Mouse (Mus musculus): ENCODE results near the gene Fgfr2. TPM values are rescaled to one million over a fixed set of nuclear protein-coding genes. Genes with fewer than 3 reads are reported as not detected.

Gene Fgfr2
- total RNA-seq, 2 experiments from 2014 or later: 1.5 to 1.7 TPM

DNA sequence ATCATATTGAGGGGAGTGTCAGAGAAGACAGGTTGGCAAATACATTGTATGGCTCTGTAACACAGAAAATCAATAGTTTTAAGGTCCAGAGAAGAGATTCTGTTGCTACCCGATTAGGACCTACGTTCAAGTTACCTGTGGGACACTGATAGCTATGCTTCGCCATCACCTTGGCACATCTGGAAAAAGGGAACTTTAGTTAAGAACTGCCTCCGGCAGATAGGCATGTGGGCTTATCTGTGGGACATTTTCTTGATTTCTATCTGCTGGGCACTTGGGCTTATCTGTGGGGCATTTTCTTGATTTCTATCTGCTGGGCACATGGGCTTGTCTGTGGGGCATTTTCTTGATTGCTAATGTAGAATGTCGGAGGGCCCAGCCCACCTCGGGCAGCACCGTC lies 631.2 kb downstream of the Fgfr2 start:
- DNase-seq: no peak
- intact Hi-C loops (cut with DNase I): no loop called here

DNA sequence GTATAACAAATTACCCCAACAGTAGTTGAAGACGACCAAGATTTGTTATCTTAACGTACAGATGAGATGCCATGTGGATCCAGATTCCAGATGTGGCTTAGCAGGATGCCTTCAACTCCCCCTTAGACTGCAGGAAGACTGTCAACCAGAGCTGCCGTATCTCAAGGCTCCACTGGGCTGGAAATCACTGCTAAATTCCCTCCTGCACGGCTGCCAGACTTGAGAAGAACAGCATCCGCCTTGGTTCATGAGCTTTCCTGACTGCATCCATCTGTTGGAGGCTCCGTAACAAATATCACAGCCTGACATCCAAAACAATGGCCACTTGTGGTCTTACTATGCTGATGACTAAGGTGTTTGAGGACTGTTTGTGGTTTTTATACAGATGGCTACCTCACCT lies 635.8 kb downstream of the Fgfr2 start:
- intact Hi-C loops (cut with DNase I): no loop called here
- DNase-seq: no peak

DNA sequence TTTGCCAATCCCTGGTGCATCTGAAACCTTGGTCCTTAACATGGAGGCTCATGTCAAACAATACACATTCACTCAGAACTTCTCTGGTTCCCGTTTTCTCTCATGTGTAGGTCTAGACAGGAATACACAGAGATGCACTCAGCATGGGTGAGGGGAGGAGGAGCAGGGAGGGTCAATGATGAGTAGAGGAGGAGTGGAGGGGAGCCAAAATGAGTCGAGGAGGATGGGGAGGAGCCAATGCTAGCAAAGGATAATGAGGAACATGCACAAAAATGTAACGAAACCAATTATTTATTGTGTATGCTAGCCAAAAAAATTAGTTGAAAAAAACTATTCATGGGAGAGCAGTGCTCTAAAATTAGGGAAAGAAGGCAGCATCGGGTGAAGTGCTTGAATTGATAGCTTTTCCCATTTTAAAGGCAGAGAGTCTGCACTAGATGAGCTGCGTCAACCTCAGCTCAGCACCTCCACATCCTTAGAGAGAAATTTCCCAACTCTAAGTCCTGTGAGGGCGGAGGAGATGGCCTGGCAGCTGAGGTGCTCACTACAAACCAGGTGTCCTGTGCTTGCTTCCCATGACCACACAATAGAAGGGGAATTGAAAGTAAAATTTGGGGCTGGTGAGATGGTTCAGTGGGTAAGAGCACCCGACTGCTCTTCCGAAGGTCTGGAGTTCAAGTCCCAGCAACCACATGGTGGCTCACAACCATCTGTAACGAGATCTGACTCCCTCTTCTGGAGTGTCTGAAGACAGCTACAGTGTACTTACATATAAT lies 636.6 kb downstream of the Fgfr2 start:
- no peak for DNase-seq
- intact Hi-C loops (cut with DNase I): no loop called here

DNA sequence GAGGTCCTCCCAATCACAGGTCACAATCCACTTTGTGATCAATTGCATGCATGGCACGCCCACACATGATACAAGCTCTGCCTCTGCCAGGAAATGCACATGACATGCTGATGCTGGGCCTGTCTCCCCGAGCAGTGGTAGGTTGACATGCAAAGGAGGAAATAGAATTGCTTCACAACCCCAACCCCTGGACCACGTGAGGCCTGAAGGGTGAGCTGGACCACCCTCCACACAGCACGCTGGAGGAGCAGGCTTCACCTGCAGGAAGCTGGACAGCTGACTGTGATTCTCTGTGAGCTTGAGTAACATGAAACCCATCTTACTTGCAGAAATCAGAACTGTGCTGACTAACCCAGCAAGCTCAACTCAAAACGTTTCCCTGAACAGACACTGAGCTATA lies 638.7 kb downstream of the Fgfr2 start:
- no peak for DNase-seq
- intact Hi-C loops (cut with DNase I): no loop called here

DNA sequence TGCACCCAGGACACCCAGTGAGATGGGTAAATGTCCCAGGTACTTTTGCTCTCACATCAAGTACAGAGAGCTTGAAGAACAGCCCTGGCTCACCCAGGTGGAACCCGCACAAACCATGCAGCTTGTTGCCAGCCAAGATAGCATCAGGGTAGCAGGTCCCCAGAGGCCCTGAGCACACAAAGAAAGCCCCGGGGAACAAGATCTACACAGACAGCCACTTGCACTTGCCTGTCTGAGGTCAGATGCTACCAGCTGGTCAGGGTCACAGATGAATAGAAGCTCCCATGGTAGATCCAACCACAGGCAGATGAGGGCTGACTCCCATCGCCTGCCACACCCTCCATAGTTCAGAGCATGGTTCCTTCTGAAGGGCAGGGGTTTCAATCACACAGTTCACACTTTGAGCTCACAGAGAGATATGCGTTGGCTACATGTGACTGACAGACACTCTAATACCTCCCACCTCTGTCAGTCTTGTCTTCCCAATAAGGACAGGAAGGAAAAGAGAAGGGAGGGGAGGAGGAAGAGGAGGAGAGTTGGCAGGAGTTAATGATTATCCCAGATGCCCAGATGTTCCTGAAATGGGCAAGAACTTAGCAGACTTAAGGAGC lies 642.3 kb downstream of the Fgfr2 start:
- intact Hi-C loops (cut with DNase I): no loop called here
- DNase-seq: no peak

DNA sequence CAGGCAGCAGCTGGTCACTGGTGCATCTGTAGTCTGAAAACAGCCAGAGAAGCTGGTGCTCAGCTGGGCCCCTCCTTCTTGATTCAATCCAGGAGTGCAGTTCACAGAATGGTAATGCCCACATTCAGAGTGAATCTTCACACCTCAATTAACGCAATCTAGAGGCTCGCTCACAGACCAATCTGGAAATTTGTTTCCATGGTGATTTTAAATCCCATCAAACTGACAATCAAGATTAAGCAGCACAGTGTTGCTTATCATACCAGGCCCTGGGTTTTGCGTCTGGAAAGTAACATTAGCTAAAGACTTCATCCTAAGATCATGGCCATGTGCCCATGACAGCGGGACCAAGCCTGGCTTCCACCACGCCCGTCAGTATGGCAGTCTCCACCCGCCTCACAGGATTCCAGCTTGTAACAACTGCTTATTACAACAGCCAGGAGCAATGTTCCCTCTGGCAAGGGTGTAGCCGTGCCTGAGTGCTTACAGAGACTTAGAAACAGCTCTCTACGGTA lies 644.8 kb downstream of the Fgfr2 start:
- no peak for DNase-seq
- intact Hi-C loops (cut with DNase I): loop anchor here (5.0 kb wide), 1 partner anchor 581 kb away; no protein-coding TSS in a partner anchor

DNA sequence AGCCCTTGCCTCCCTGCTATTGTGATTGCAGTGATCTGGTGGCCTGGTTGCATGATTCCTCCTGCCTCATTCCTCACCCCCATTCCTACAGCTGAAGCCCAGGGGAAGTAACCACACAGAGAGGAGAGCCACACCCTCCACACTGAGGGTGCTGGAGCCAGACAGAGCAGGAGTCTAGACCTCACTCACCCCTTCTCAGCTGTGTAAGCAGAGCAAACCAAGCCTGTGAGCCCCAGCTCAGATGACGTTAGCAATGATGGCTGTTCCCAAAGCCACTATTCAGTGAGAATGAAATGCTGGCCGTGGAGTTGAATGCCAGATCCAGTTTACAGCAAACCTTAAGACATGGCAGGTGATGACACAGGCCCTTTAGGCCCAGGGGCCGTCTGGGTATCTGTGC lies 645.4 kb downstream of the Fgfr2 start:
- intact Hi-C loops (cut with DNase I): loop anchor here (5.0 kb wide), 1 partner anchor 580 kb away; no protein-coding TSS in a partner anchor
- DNase-seq: no peak

DNA sequence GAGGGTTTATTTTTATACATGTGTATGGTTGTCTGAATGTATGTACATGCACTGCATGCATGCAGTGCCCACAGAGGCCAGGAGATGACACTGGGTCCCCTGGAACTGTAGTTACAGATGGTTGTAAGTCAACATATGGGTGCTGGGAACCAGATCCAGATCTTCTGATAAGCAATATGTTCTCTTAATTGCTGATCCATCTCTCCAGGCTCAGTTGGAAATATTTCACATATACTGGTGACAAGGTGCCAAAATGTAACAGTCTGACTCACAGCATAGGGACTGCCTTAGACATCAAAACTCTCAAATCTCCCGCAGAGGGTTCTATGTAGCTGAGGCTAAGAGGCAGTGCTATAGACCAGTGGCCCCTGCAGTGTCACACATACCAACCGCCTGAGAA lies 646.7 kb downstream of the Fgfr2 start:
- DNase-seq: no peak
- intact Hi-C loops (cut with DNase I): loop anchor here (5.0 kb wide), 1 partner anchor 579 kb away; no protein-coding TSS in a partner anchor

DNA sequence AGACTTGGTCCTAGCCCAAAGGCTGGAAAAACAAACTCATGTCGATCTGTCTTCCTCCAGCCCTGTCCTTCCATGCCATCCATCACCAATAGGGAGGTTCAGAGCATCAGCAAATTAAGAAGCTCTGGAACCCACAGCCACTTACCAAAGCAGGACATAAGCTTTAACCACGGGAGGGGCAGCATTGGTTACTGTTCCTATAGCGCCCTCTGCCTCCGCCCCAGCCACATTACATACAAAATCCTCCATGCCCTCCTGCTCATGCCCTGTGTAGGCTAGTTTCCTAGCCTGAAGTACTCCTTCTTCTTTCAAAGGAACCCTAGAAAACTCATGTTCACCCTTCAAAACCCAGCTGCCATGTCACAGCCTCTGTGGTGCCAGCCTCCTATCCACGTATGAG lies 648.1 kb downstream of the Fgfr2 start:
- peak; percentile 63 to 74 for DNase-seq
- intact Hi-C loops (cut with DNase I): loop anchor here (1.0 to 5.0 kb wide), 4 partner anchors 76 to 578 kb away; no protein-coding TSS in a partner anchor

DNA sequence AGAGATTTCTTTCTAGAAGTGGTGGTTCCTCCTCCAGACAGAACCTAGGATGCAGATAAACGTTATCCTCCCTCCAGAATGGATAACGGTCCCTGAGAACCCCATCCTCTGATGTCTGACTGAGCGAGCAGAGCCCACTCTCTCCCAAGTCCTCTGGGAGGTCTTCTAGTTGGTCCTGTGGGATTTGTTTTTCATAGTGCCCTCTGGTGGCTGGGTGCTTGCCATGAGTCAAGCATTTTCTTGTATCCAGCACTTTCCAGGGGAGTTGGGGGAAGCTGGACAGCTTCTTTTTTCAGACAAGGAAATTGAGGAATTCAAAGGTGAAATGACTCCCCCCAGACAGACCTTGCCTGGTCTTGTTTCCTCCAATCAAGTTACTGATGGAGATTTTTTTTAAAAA lies 651.8 kb downstream of the Fgfr2 start:
- peak; percentile 36 to 52 for DNase-seq
- intact Hi-C loops (cut with DNase I): loop anchor here (1.0 kb wide), 1 partner anchor 245 kb away; no protein-coding TSS in a partner anchor

DNA sequence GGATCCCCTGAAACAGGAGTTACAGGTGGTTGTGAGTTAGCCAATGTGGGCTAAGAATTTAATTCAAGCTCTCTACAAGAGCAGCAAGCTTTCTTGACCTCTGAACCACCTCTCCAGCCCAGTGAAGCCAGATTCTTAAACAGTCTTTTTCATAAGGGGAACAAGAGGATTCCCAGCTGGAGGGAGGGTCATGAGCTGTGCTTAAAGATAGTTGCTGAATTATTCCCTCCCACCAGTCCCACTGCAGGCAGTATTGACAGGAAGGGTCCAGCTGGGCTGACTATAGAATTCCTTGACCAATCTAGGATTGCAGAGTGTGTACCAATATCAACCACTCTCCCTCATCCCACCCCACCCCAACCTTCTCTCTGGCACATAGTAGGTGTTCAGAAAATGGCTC lies 654.8 kb downstream of the Fgfr2 start:
- intact Hi-C loops (cut with DNase I): no loop called here
- no peak for DNase-seq

DNA sequence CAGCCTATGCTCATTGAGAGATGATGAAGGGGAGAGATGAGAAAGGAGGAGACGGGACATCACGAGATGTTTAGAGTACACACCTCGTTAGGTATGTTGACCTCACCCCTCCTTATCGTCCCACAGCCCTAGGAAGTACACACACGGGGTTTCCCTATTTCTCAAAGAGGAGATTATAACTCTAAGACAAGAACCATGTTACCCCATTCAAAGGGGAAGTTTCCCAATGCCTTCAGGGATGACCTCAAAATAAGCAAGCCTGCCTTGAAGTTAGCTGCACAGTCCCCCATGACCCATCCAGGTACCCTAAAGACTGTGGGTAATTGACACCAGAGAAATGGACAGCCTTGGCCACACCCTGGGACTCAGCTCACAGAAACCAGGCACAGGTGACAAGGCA lies 657.3 kb downstream of the Fgfr2 start:
- DNase-seq: no peak
- intact Hi-C loops (cut with DNase I): no loop called here

DNA sequence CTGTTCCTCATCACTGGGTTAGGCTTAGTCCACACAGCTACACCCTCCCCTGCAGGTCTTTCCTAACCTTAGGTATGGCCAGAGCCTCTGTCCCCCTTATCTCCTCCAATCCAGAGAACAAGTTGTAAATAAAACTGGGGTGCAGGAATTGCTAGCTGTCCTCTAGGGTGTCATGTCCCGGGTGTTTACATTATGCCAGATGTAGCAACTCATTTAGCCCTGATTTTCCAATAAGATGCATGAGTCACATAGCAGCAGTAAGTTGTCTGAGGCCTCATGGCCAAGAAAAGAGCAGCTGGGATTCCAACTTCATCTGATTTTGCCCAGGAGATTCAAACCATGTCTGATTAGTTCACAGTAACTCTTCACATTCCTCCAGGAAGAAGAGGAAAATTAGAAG lies 658.3 kb downstream of the Fgfr2 start:
- DNase-seq: no peak
- intact Hi-C loops (cut with DNase I): no loop called here

DNA sequence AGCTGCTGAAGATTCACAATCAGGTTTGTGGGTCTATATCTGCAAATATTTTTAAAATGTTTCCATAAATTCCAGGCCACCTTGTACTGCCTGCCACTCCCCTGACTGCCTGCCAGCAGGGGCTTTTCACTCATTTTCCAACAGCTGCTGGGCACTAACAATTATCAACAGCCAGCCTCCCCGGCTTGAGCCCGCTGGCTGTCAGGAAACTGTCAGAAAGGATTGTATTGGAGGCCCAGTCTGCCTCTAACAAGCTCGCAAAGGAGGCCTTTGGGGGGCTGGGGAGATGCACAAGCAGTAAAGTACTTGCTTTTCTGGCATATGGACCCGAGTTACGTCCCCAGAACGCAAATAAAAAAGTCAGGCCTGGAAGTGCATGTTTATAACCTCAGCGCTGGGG lies 664.7 kb downstream of the Fgfr2 start:
- intact Hi-C loops (cut with DNase I): no loop called here
- no peak for DNase-seq

DNA sequence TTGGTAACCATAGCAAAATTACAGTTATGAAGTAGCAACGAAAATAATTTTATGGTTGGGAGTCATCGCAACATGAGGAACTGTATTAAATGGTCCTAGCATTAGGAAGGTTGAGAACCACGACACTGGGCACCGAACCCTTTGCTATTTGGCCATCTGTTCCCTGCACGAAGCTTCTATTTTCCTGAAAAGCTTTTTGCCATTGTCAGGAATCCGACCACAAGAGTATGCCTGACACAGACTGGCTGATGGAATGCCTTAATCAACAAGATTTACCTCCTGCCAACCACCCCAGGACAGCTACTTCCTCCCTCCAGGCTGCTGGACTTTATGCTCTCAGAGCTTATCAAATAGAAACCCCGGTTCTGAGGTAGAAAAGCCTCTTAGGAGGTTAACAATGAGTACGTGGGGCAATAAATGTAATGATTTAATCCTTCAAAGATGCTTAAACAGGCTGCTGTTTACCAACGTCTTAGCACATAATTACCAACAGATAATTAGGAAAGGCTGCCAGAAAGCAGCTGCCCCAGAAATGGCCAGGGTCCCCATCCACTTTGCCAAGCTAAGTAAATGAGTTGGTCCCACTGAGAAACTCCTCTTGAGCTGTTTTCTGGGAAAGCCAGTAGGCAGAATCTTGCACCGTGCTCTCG lies 668.0 kb downstream of the Fgfr2 start:
- intact Hi-C loops (cut with DNase I): no loop called here
- DNase-seq: no peak

DNA sequence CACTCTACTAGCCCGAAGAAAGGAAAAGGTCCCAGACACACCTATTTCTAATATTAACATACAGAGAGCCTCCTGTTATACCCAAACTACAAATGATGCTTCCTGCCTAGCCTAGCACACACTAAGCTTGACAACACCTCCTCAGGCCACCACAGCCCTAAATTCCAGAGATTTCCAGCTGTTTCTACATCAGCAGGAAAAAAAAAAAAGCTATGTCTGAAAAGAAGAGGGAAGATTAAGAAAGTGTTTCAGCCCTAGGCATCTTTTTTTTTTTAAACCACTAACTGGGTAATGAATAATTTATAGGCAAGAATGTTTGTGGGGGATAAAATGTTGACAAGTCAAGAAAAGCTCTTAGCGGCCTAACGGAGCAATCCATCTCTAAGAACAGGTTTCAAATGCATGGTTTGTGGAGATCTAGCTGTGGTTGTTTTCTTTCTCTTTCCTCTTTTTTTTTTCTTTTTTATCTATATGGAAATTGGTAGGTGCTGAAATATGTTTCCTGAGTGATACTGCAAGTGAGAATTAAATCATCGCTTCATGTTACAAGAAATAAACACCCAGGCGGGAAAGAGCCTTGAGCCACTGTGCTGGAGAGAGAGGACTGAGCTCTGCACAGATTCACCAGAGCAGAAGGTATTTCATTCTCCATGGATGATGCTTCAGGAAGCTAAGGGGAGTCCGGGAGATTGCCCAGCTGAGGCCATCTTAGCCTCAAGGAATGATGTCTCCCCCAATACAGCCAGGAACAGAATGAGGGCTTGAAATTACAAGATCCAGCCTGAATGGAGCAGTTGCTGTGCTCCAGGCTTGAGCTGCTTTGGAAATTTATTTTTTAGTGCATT lies 673.0 kb downstream of the Fgfr2 start:
- intact Hi-C loops (cut with DNase I): no loop called here
- no peak for DNase-seq

DNA sequence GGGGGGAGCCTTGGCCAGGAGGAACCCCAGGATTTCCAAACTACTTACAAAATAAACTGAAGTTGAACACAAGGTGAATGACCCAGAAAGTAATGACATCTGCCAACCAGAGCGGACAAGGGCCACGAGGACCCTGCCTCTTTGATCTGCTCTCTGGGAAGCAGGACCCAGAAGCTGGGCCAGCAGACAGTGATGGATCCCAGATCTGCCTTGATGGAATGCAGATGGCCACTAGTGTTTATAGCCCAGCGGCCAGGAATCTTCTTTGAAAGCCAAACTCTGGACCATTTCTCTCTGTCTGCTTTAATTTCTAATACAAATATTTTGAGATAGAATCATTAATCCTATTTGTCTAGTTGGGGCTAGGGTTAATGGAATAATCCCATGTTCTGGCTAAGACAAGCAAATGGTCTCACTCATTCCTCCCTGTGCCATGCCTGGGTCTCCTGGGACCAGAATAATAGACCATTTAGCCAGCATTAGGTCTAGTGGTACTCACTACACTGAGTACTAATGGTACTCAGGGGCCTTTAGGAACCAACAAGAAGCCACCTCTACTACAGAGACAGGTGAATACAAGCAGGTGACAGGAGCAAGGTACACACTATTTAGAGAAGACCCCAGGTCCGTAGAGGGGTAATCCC lies 674.5 kb downstream of the Fgfr2 start:
- DNase-seq: no peak
- intact Hi-C loops (cut with DNase I): no loop called here

DNA sequence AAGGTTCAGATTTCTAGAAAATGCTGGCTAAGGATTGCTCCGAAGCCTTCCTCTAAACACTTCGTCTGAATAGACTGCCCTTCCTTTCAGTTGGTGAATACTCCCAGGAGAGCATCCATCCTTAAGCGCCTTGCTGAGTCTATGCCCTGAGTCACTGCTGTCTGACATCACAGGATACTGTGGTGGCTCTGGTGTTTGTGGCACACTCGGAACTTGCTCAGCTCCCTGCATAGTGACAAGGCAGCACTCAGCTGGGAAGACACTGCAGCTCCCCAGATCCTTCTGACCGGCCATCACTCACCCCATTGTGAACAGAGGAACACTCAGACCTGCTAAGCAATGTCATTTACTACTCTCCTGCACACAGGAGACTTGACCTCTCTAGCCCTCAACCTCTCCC lies 675.6 kb downstream of the Fgfr2 start:
- intact Hi-C loops (cut with DNase I): no loop called here
- no peak for DNase-seq

DNA sequence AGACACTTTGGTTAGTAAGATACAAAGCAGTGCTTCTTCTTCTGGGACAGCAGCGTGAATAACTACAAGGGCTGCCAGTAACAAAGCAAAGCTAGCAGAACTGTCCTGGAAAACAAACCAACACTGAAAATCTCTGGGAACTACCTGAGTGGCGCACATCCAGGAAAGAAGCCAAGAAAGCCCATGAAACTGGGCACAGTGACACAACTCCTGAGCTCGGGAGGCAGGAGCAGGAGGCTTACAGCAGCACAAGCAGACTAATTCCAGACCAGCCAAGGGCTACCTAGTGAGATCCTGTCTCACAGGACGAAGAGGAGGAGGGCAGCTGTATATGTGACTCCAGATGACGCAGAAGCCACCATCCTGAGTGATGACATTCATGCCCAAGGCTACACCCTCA lies 676.3 kb downstream of the Fgfr2 start:
- no peak for DNase-seq
- intact Hi-C loops (cut with DNase I): no loop called here

DNA sequence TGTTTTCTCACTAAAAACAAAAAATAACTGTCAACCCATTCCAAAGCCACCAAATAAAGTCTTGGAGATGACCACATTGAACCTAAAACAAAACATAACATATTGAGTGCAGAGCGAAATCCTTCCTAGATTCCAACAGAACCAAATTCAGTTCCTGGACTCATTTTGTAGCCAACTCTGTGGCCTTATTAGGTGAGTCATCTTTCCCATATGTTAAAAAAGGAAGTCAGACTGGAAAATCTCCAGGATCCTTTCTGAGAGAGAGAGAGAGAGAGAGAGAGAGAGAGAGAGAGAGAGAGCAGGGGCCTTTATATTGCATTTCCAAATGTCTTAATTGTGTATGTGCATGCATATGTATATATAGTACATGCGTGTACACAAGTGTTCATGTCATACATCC lies 678.9 kb downstream of the Fgfr2 start:
- intact Hi-C loops (cut with DNase I): no loop called here
- no peak for DNase-seq
